Mouse (Mus musculus) MEL (cell line): ENCODE data around the gene Lmnb2.

Source experiments
- CHD2 ChIP-seq: IDR thresholded peaks from 2 replicates; pipeline ENCODE4 v1.6.1; 2011; ENCODE audit warnings: low read length, improper control_type of control experiment
- CTCF ChIP-seq, 3 experiments: IDR thresholded peaks in 2 of 3; conservative IDR thresholded peaks in 1 of 3; 2 replicates each; pipeline ENCODE4 v1.5.1; 2011 to 2012; ENCODE audit warnings: low read length in 3 of 3, low read depth in 2 of 3, mild to moderate bottlenecking in 2 of 3, improper control_type of control experiment in 1 of 3, inconsistent platforms in 1 of 3, mixed read lengths in 1 of 3, moderate library complexity in 1 of 3; ENCODE audit not compliant: control insufficient read depth in 1 of 3, insufficient read depth in 1 of 3, poor library complexity in 1 of 3, severe bottlenecking in 1 of 3
- EP300 ChIP-seq, 2 experiments: IDR thresholded peaks; 2 replicates each; pipeline ENCODE4 v1.6.1; 2011; ENCODE audit warnings: improper control_type of control experiment in 2 of 2, low read length in 2 of 2, low read depth in 1 of 2, mild to moderate bottlenecking in 1 of 2
- TAL1 ChIP-seq: IDR thresholded peaks from 2 replicates; pipeline ENCODE4 v1.6.1; 2012; ENCODE audit warnings: mild to moderate bottlenecking, inconsistent platforms, low read length, moderate library complexity, mixed read lengths

- TF ChIP-seq TAL1 (no peak), CTCF (IDR thresholded peaks at IDR 0.05 in 2 of 3, conservative IDR thresholded peaks at IDR 0.05 in 1 of 3; ENCODE audit: control insufficient read depth in 1 of 3, insufficient read depth in 1 of 3, low read depth in 2 of 3, low read length in 3 of 3, poor library complexity in 1 of 3, severe bottlenecking in 1 of 3) (no peak), EP300 (IDR thresholded peaks at IDR 0.05; ENCODE audit: low read depth in 1 of 2, low read length in 2 of 2) (no peak), CHD2 (no peak)
These were observed 15.6 kb downstream of the Lmnb2 start for GRCm38 (mm10) chr10:80902273-80902940.
